Mouse (Mus musculus) urinary bladder, postnatal 14 days (tissue): ENCODE results near the gene Vmn1r44.
"Not testable (repeated sequence)": the region's sequence is repeated elsewhere in the genome, so short reads cannot be mapped to it uniquely, and the experiment has no call there.

Experiments used
- DNase-seq: peaks from one replicate; pipeline ENCODE4 v3.0.0; 2021; ENCODE audit warnings: low spot score

Vmn1r44 gene

GRCm38 (mm10) chr6:89883360-89883759 is at the start of gene Vmn1r44:
TSS of gene Vmn1r44 (plus strand) at chr6:89883660.
- DNase-seq, result no peak

GRCm38 (mm10) chr6:89857552-89857951 is 25.9 kb upstream of the Vmn1r44 start:
- DNase-seq, result no peak

DNA sequence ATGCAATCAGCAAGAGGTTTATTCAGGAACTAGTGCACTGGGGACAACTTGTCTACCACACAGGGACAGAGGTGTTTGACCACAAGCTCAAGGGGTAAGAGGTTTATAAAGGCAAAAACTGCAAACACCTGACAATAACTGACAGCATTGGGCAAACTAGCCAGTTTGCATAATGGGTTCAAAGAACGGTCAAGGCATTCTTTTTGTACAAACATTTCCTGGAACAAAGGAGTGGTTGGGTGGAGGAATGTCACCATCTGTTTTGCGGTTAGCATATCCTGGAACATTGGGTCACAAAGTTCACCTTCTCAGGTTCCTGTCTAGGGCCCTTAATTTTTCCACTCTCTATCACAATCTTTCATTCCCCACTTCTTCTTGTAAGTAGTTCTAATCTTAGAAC is 23.6 kb upstream of the Vmn1r44 start:
- DNase-seq, result no peak

DNA sequence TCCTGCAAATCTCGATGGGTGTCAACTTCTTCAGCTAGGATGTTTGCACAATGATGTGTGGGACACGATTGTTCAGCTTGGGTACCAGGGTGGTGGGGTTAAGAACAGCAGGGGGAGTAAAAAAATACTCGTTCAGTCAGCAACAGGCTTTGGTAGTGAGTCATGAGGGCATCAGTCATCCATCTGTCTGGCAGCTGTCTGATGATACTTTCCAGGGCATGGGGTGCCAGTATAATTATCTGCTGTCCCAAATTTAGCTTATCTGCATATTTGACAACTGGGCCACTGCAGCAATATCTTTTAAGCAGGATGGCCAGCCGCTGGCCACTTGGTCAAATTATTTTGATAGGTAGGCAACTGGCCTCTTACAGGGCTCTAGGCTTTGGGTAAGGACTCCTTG is 19.7 kb upstream of the Vmn1r44 start:
- DNase-seq, result no peak

- DNase-seq, result no peak
Observed at GRCm38 (mm10) chr6:89867276-89867675, 16.2 kb upstream of the Vmn1r44 start.

- no peak for DNase-seq
Observed at GRCm38 (mm10) chr6:89867976-89868375, 15.5 kb upstream of the Vmn1r44 start.

DNA sequence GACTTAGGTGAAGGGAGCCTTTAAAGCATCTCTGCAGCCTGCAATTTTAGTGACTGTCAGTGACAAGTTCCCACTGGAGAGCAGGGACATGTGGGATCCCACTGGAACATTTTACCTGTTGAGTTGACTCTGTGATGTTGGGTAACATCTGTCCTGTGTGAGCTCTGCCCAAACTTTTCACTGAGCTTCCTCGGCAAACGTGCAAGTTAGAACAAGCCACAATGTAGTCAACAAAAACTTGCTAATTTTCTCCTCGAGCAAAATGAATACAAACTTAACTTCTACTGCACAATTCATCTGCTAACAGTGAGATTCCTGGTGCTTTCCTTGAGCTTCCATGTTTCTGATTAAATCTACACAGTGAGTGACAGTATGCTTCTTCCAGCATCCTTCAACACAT is 7.1 kb upstream of the Vmn1r44 start, which contains the start of the genes Vmn1r42 and Vmn1r43:
Vmn1r42 (minus strand) TSS at position 101 of the 400 bp plus-strand sequence.
Vmn1r43 (minus strand) TSS at position 101 of the 400 bp plus-strand sequence.
- not testable (repeated sequence) for DNase-seq

GRCm38 (mm10) chr6:89876963-89877362 is 6.5 kb upstream of the Vmn1r44 start:
- DNase-seq, result no peak

DNA sequence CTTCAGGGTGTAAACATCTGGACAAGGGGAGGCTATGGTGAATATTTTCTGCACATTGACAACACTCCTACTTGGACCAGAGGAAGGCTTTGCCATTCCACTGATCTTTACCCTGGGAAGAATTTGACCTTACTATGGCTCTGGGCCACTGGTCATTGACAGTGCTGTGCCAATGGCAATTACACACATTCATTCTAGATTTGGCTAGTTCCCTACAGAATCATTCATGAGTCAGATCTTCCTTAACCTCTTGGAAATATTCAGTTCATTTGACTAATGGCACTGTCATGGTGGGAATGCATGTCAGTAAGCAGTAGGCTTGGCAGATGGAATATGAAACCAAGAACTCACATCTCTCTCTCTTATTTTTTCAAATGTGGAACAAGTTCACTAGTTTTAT is 2.6 kb upstream of the Vmn1r44 start:
- DNase-seq, result no peak

DNA sequence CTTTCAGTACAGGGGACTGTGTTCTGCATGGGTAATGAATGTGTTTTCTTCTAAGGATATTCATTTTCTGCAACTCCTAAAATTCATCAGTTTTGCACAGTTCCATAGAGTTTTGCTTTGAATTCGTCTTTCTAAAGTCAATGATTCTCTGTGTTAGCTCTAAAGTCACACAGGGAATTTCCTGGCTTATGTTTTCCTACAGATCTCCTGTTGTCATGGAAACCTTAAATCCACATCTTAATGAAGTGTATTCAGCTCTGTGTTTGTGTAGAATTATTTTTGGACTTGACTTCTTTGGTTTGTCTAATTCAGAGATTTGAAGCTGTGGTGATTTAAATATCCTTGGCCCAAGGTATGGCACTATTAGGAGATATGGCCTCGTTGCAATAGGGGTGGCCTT is 352 bp downstream of the Vmn1r44 start:
- no peak for DNase-seq

DNA sequence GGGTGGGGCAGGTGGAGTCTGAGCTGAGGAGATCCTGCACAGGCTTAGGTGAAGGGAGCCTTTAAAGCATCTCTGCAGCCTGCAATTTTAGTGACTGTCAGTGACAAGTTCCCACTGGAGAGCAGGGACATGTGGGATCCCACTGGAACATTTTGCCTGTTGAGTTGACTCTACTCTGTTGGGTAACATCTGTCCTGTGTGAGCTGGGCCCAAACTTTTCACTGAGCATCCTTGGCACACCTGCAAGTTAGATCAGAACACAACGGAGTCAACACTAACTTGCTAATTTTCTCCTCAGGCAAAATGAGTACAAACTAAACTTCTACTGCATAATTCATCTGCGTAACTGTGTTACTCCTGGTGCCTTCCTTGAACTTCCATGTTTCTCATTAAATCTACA is 57.0 kb downstream of the Vmn1r44 start, which contains the start of gene Vmn1r45:
Vmn1r45 (minus strand) TSS at position 101 of the 400 bp plus-strand sequence.
- DNase-seq, result not testable (repeated sequence)

DNA sequence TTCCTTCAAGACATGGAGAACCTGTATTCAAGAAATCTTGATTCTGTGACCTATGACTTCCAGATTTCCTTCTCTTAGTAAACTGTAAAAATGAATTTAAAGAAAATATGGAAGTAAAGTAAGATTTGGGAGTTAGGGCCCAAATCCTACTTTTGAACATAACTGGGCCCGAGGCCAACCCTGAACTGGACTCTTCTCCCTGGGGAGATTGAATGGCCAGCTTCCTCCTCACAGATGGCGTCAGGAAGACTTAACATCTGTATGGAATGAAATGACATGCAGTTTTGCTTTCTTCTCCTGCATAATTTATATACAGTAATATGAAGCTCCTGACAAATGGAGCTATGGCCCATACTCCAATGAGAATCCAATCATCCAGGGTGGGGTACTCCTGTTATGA is 57.5 kb downstream of the Vmn1r44 start:
- DNase-seq, result no peak
